Mouse (Mus musculus) small intestine, adult 2 months (tissue): ENCODE results near the gene Plbd1. TPM values are rescaled to one million over a fixed set of nuclear protein-coding genes. Genes with fewer than 3 reads are reported as not detected.

Experiments used
- H3K27ac ChIP-seq: fragments of 200-500 bp; 2 replicates; pipeline ENCODE4 v1.5.1; 2012; ENCODE audit warnings: low read depth, low read length, control low read depth, inconsistent platforms; ENCODE audit not compliant: insufficient read depth
- H3K27me3 ChIP-seq: fragments of 200-500 bp; 2 replicates; pipeline ENCODE4 v1.6.1; 2012; ENCODE audit warnings: mild to moderate bottlenecking, moderate library complexity, low read length, inconsistent platforms; ENCODE audit not compliant: control insufficient read depth, insufficient read depth
- H3K36me3 ChIP-seq: fragments of 200-500 bp; 2 replicates; pipeline ENCODE4 v1.6.1; 2012; ENCODE audit warnings: mild to moderate bottlenecking, low read length, control low read depth, inconsistent platforms; ENCODE audit not compliant: control insufficient read depth, insufficient read depth
- H3K4me1 ChIP-seq: fragments of 200-500 bp; 2 replicates; pipeline ENCODE4 v1.6.1; 2012; ENCODE audit warnings: low read length, inconsistent platforms, mixed read lengths; ENCODE audit not compliant: control insufficient read depth, insufficient read depth, insufficient read length
- H3K4me3 ChIP-seq: fragments of 200-500 bp; 2 replicates; pipeline ENCODE4 v1.5.1; 2012; ENCODE audit warnings: low read depth, mild to moderate bottlenecking, control low read depth, inconsistent platforms, low read length, moderate library complexity
- CTCF ChIP-seq: fragments of 200-500 bp; IDR thresholded peaks from 2 replicates; pipeline ENCODE4 v1.5.1; 2012; ENCODE audit warnings: low read depth, mild to moderate bottlenecking, control low read depth, inconsistent platforms, low read length, moderate library complexity, mixed read lengths; ENCODE audit not compliant: insufficient replicate concordance, insufficient read length; ENCODE audit errors: extremely low read depth
- POLR2A ChIP-seq: fragments of 200-500 bp; IDR thresholded peaks from 2 replicates; pipeline ENCODE4 v1.6.1; 2012; ENCODE audit warnings: low read depth, mild to moderate bottlenecking, control low read depth, inconsistent platforms, low read length, moderate library complexity
- WGBS: fragments of 180-500 bp; shearing (Covaris S2); methylation state at CpG from one replicate; pipeline ENCODE4 v1.1.7; 2018; 5-methylcytosine and 5-hydroxymethylcytosine counted together
- polyA plus RNA-seq: library from polyadenylated mRNA; depleted of rRNA; stranded (reverse); fragments of >200 nt; gene quantifications from 2 replicates; pipeline ENCODE4 v1.2.3, GENCODE M21; 2012

Plbd1 gene
- polyA plus RNA-seq, 1 experiment, result 84.9 TPM

DNA sequence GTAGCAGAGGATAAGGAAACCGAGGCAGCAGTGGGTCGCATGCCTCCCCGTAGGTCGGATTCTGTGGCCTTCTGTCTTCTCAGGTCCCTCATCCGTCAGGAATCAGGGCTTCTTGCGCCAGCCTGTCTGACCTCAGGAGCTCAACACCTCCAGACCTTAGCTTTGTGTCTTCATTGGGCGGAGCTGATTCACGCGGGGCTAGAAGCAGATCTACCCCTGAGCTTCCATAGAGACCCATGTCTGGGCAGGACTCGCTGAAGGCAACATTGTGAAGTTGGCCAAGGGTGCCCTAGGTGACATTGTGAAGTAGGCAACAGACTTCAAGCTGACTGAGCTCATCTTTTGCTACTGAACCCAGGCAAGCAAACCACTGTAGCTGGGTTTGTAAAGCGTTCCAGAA, 335 bp upstream of the Plbd1 start:
- no peaks in the 10 kb centered on the region for H3K36me3 ChIP-seq
- TF ChIP-seq CTCF (no peak), POLR2A (no peak)
- WGBS, result 35% methylated on average over 11 of the region's 11 CpGs
- H3K27me3 ChIP-seq, result no peaks in the 10 kb centered on the region
- peak overlapping the region; percentile 71 for H3K4me3 ChIP-seq
- peaks cover 17% of the 10 kb centered on the region for H3K4me1 ChIP-seq
- peak overlapping the region; percentile 38 for H3K27ac ChIP-seq

DNA sequence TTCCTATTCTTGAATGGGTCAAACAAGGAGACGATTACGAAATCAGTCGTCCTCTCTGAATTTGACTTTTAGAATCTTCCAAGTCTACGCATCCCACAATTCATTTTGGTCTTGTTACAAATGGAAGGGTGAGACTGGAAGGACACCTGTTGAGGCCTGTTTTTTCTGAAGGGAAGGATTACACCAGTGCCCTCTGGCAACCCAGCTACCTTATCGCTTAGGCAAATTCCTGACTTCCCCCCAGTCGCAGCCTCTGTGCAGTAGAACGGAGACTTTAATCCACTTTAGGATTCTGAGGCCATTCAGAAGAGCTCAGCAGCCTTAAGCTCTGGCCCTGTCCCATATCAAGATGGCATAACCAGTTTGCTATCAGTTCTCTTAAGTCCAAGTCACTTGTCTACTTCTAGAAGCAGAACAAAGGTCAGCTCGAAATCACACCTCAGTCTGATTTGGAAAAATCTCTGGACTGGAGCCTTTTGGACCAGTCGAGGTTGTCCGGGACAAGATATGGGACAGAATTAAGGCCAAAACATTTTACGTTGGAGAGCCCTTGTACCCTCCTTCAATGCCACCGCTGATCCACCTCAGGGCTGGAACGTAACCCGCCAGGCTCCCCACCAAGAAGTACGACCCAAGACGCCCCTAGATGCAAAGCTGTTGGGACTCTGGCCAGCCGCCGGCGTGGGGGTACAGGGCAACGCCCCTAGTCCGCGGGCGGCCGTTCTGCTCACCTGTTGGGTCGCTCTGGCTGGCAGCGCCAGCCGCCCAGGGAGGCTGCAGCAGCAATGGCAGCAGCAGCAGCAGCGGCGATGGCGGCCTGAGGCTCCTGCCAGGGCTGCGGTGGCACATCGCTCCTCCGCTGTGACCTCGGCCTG, 660 bp downstream of the Plbd1 start:
- H3K4me1 ChIP-seq, result peaks cover 15% of the 10 kb centered on the region; the same call in 1 of the 2 replicates
- WGBS, result 17% methylated on average over 34 of the region's 34 CpGs
- TF ChIP-seq POLR2A (no peak), CTCF (no peak)

DNA sequence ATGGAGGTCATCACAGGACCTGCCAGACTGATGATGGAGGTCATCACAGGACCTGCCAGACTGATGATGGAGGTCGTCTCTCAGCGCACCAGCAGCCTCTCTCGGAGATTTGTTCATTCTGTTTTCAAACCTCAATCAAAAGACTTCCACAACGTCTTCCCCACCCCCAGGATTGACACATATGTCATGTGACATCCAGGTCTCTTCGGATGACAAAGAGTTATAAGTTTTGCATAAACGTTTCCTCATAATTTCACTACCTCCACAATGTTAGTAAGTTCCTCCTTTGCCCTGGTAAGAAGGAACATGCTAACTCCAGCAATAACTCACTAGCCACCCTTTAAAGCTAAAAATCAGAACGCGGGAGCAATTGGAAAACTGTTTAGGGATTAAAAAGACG, 2.5 kb downstream of the Plbd1 start:
- TF ChIP-seq CTCF, result no peak
- TF ChIP-seq POLR2A, result no peak
- no peak overlapping the region for H3K4me3 ChIP-seq
- H3K4me1 ChIP-seq, result peaks cover 15% of the 10 kb centered on the region; the same call in 1 of the 2 replicates
- no peaks in the 10 kb centered on the region for H3K27me3 ChIP-seq
- H3K27ac ChIP-seq, result no peak overlapping the region
- WGBS, result 91% methylated on average over 9 of the region's 9 CpGs
- no peaks in the 10 kb centered on the region for H3K36me3 ChIP-seq

More for the DNA sequence above, 660 bp downstream of the Plbd1 start:
- peak overlapping the region; percentile 38 for H3K27ac ChIP-seq
- H3K27me3 ChIP-seq, result no peaks in the 10 kb centered on the region
- H3K4me3 ChIP-seq, result peak overlapping the region; percentile 71
- no peaks in the 10 kb centered on the region for H3K36me3 ChIP-seq

- H3K27ac ChIP-seq, result no peak overlapping the region
These were observed 3.4 kb downstream of the Plbd1 start for GRCm38 (mm10) chr6:136658303-136658702.

GRCm38 (mm10) chr6:136655786-136656185, 5.9 kb downstream of the Plbd1 start:
- Histone ChIP-seq H3K27me3 (no peaks in the 10 kb centered on the region), H3K27ac (no peak overlapping the region), H3K36me3 (peaks cover under 1% of the 10 kb centered on the region; the same call in 1 of the 2 replicates), H3K4me1 (peaks cover 15% of the 10 kb centered on the region; the same call in 1 of the 2 replicates), H3K4me3 (no peak overlapping the region)
- 69% methylated on average over 11 of the region's 11 CpGs for WGBS
- TF ChIP-seq CTCF, result no peak
- TF ChIP-seq POLR2A, result no peak

More at GRCm38 (mm10) chr6:136658303-136658702, 3.4 kb downstream of the Plbd1 start:
- TF ChIP-seq CTCF (no peak), POLR2A (no peak)
- 52% methylated on average over 4 of the region's 4 CpGs for WGBS
- H3K27me3 ChIP-seq, result no peaks in the 10 kb centered on the region
- peaks cover 15% of the 10 kb centered on the region; the same call in 1 of the 2 replicates for H3K4me1 ChIP-seq
- H3K4me3 ChIP-seq, result no peak overlapping the region
- no peaks in the 10 kb centered on the region for H3K36me3 ChIP-seq

GRCm38 (mm10) chr6:136654470-136654869, 7.3 kb downstream of the Plbd1 start:
- TF ChIP-seq CTCF, result no peak

GRCm38 (mm10) chr6:136653331-136653730, 8.4 kb downstream of the Plbd1 start:
- WGBS, result 45% methylated on average over 5 of the region's 5 CpGs
- Histone ChIP-seq H3K4me3 (no peak overlapping the region), H3K36me3 (peaks cover 3% of the 10 kb centered on the region), H3K4me1 (peaks cover 16% of the 10 kb centered on the region; the same call in 1 of the 2 replicates), H3K27ac (0 out of 2 replicates have a peak overlapping the region, but pooled peaks have one; percentile 4), H3K27me3 (no peaks in the 10 kb centered on the region)
- TF ChIP-seq POLR2A (no peak), CTCF (no peak)

More at GRCm38 (mm10) chr6:136654470-136654869, 7.3 kb downstream of the Plbd1 start:
- H3K4me1 ChIP-seq, result peaks cover 10% of the 10 kb centered on the region; the same call in 1 of the 2 replicates
- H3K27me3 ChIP-seq, result no peaks in the 10 kb centered on the region
- H3K27ac ChIP-seq, result no peak overlapping the region
- H3K4me3 ChIP-seq, result no peak overlapping the region
- H3K36me3 ChIP-seq, result peaks cover 3% of the 10 kb centered on the region
- WGBS, result 95% methylated on average over 20 of the region's 20 CpGs
